Mouse (Mus musculus): Measurements from ENCODE around the gene Htr2b.
A peak's percentile ranks its signal among the peaks of the same experiment; 100 is the strongest.

Htr2b gene

GRCm38 (mm10) chr1:86111779-86112178 is at the start of gene Htr2b:
TSS of gene Htr2b (minus strand) at chr1:86111970.
- peak; percentile 17 for DNase-seq

- DNase-seq, result no peak
These were observed 49.3 kb upstream of the Htr2b start for GRCm38 (mm10) chr1:86161061-86161460.

GRCm38 (mm10) chr1:86160479-86160878 is 48.7 kb upstream of the Htr2b start:
- no peak for DNase-seq

- no peak for DNase-seq
These were observed 48.3 kb upstream of the Htr2b start for GRCm38 (mm10) chr1:86160059-86160458.

GRCm38 (mm10) chr1:86156595-86156994 is 44.8 kb upstream of the Htr2b start:
- DNase-seq, result no peak

GRCm38 (mm10) chr1:86156075-86156474 is 44.3 kb upstream of the Htr2b start:
- DNase-seq, result no peak

GRCm38 (mm10) chr1:86154824-86155164 is 43.0 kb upstream of the Htr2b start:
- no peak for DNase-seq

GRCm38 (mm10) chr1:86154133-86154823 is 42.5 kb upstream of the Htr2b start, which contains the start of gene Armc9:
TSS of gene Armc9 (plus strand) at chr1:86154780.
- peak; percentile 90 for DNase-seq

- DNase-seq, result no peak
These were observed 40.8 kb upstream of the Htr2b start for GRCm38 (mm10) chr1:86152618-86153017.

- no peak for DNase-seq
These were observed 39.6 kb upstream of the Htr2b start for GRCm38 (mm10) chr1:86151376-86151775.

- DNase-seq, result no peak
These were observed 39.2 kb upstream of the Htr2b start for GRCm38 (mm10) chr1:86150929-86151328.

GRCm38 (mm10) chr1:86148161-86148560 is 36.4 kb upstream of the Htr2b start:
- DNase-seq, result no peak

- DNase-seq, result no peak
These were observed 35.8 kb upstream of the Htr2b start for GRCm38 (mm10) chr1:86147557-86147956.

- DNase-seq, result no peak
These were observed 34.5 kb upstream of the Htr2b start for GRCm38 (mm10) chr1:86146293-86146692.

GRCm38 (mm10) chr1:86144001-86144944 is 32.5 kb upstream of the Htr2b start:
- DNase-seq, result no peak

- no peak for DNase-seq
These were observed 31.4 kb upstream of the Htr2b start for GRCm38 (mm10) chr1:86143165-86143564.

- DNase-seq, result no peak
These were observed 29.3 kb upstream of the Htr2b start for GRCm38 (mm10) chr1:86141081-86141480.

- no peak for DNase-seq
These were observed 23.5 kb upstream of the Htr2b start for GRCm38 (mm10) chr1:86135315-86135714.

- DNase-seq, result no peak
These were observed 21.6 kb upstream of the Htr2b start, which contains the start of gene Gm21972 for GRCm38 (mm10) chr1:86133337-86133736. TSS of gene Gm21972 (plus strand) at chr1:86133637.

GRCm38 (mm10) chr1:86126036-86126435 is 14.3 kb upstream of the Htr2b start:
- DNase-seq, result no peak

- no peak for DNase-seq
These were observed 7.8 kb upstream of the Htr2b start for GRCm38 (mm10) chr1:86119549-86119948.

GRCm38 (mm10) chr1:86114141-86114540 is 2.4 kb upstream of the Htr2b start:
- no peak for DNase-seq

GRCm38 (mm10) chr1:86105054-86105453 is 6.7 kb downstream of the Htr2b start:
- DNase-seq, result no peak

GRCm38 (mm10) chr1:86094413-86094812 is 17.4 kb downstream of the Htr2b start:
- no peak for DNase-seq
